In the genomic region with DNA sequence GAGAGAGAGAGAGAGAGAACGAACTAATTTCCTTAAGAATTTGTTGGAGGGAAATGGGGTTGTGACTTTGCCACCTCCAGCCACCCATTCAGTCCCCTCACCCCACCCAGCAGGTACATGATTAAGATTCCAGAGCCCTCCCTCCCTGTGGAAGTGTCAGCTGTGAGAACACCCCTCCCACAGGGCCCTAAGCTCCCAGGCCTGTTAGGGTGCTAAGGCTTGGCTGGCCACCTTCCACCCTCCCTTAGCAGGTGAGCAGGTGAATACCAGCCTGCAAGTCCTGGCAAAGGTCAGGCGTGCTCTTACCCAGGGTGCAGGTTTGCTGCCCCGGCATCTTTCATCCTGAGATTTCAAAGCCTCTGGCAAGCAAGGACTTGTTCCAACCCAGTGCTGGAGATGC, we compare ENCODE assay signal across 8 mouse cellular contexts. TPM values are rescaled to one million over a fixed set of nuclear protein-coding genes. Genes with fewer than 3 reads are reported as not detected.
A peak's percentile ranks its signal among the peaks of the same experiment; 100 is the strongest.
DNase-seq lines count a peak whose midpoint lies in the region; ATAC-seq and TF ChIP-seq lines count a peak whose summit lies in the region.

No protein-coding gene starts in this region.

- 62% methylated on average over 3 of the region's 3 CpGs for WGBS in heart, embryonic 12.5 days
- WGBS in forebrain, embryonic 14.5 days, result 63% methylated on average over 3 of the region's 3 CpGs
- WGBS in midbrain, embryonic 16.5 days, result 62% methylated on average over 3 of the region's 3 CpGs
- WGBS in thymus, adult 2 months, result 91% methylated on average over 3 of the region's 3 CpGs

- peak overlapping the region; percentile 90 for H3K9ac ChIP-seq in heart, embryonic 12.5 days
- H3K9ac ChIP-seq in forebrain, embryonic 14.5 days (ENCODE audit: low read length), result peak overlapping the region; percentile 10; the same call in 1 of the 2 replicates
- H3K9ac ChIP-seq in midbrain, embryonic 16.5 days (ENCODE audit: low read depth, low read length), result peak overlapping the region; percentile 99

- ATAC-seq in heart, embryonic 12.5 days (ENCODE audit: insufficient number of reproducible peaks, low FRiP score), result no peak
- ATAC-seq in forebrain, embryonic 14.5 days, result no peak
- ATAC-seq in midbrain, embryonic 16.5 days, result no peak

- peak overlapping the region; percentile 81 for H3K4me2 ChIP-seq in heart, embryonic 12.5 days
- H3K4me2 ChIP-seq in forebrain, embryonic 14.5 days (ENCODE audit: low read length), result peak overlapping the region; percentile 91
- peak overlapping the region; percentile 96 for H3K4me2 ChIP-seq in midbrain, embryonic 16.5 days (ENCODE audit: low read length)

- H3K36me3 ChIP-seq in heart, embryonic 12.5 days, result no peaks in the 10 kb centered on the region
- H3K36me3 ChIP-seq in forebrain, embryonic 14.5 days (ENCODE audit: control insufficient read depth, insufficient read depth, low read length), result no peaks in the 10 kb centered on the region
- no peaks in the 10 kb centered on the region for H3K36me3 ChIP-seq in midbrain, embryonic 16.5 days (ENCODE audit: control insufficient read depth, insufficient read depth, low read length)
- no peaks in the 10 kb centered on the region for H3K36me3 ChIP-seq in thymus, adult 2 months (ENCODE audit: control insufficient read depth, insufficient read depth, low read length)

- no peaks in the 10 kb centered on the region for H3K9me3 ChIP-seq in heart, embryonic 12.5 days (replicated peaks)
- no peaks in the 10 kb centered on the region for H3K9me3 ChIP-seq in forebrain, embryonic 14.5 days (replicated peaks; ENCODE audit: control insufficient read depth, low read length)
- H3K9me3 ChIP-seq in midbrain, embryonic 16.5 days (replicated peaks; ENCODE audit: control insufficient read depth, low read length, poor library complexity, severe bottlenecking), result no peaks in the 10 kb centered on the region

- peak overlapping the region; percentile 92; the same call in 1 of the 2 replicates for H3K27ac ChIP-seq in heart, embryonic 12.5 days (ENCODE audit: poor library complexity, severe bottlenecking)
- H3K27ac ChIP-seq in forebrain, embryonic 14.5 days (ENCODE audit: low read depth, low read length), result no peak overlapping the region
- no peak overlapping the region for H3K27ac ChIP-seq in midbrain, embryonic 16.5 days (ENCODE audit: low read length)
- H3K27ac ChIP-seq in thymus, adult 2 months (ENCODE audit: control insufficient read depth, insufficient read depth, low read length), result no peak overlapping the region

- no peaks in the 10 kb centered on the region for H3K27me3 ChIP-seq in heart, embryonic 12.5 days (replicated peaks)
- no peaks in the 10 kb centered on the region for H3K27me3 ChIP-seq in forebrain, embryonic 14.5 days (replicated peaks; ENCODE audit: control insufficient read depth, insufficient read depth, low read length)
- H3K27me3 ChIP-seq in midbrain, embryonic 16.5 days (ENCODE audit: control insufficient read depth, insufficient read depth, low read depth, low read length), result no peaks in the 10 kb centered on the region
- peaks cover 13% of the 10 kb centered on the region; the same call in 1 of the 2 replicates for H3K27me3 ChIP-seq in thymus, adult 2 months (ENCODE audit: control insufficient read depth, insufficient read depth, low read length)

- H3K4me1 ChIP-seq in heart, embryonic 12.5 days (replicated peaks), result peaks cover 80% of the 10 kb centered on the region
- H3K4me1 ChIP-seq in forebrain, embryonic 14.5 days (ENCODE audit: control insufficient read depth, insufficient read depth, low read length), result peaks cover 28% of the 10 kb centered on the region
- H3K4me1 ChIP-seq in midbrain, embryonic 16.5 days (ENCODE audit: control insufficient read depth, insufficient read depth, low read length), result peaks cover 67% of the 10 kb centered on the region
- H3K4me1 ChIP-seq in thymus, adult 2 months (replicated peaks; ENCODE audit: control insufficient read depth, insufficient read depth, low read length), result peaks cover 20% of the 10 kb centered on the region

- no peak for DNase-seq in heart, adult 8-10 months (ENCODE audit: low spot score)
- DNase-seq in forebrain, embryonic 14.5 days (ENCODE audit: low spot score), result no peak
- DNase-seq in kidney, postnatal 36 days, result peak; percentile 59 to 70
- no peak for DNase-seq in frontal cortex, postnatal 10 days (ENCODE audit: low spot score in 2 of 2)
- no peak for DNase-seq in T-cell, adult 2 months (ENCODE audit: low spot score)
- no peak for DNase-seq in thymus, adult 2 months

- TF ChIP-seq CTCF in thymus, adult 2 months (IDR thresholded peaks at IDR 0.05; ENCODE audit: borderline replicate concordance, control insufficient read depth, extremely low read depth, insufficient read depth, low read length, poor library complexity), result no peak

- TF ChIP-seq POLR2A in thymus, adult 2 months (IDR thresholded peaks at IDR 0.05; ENCODE audit: control insufficient read depth, extremely low read depth, insufficient read depth, low read length, poor library complexity), result no peak

- H3K4me3 ChIP-seq in heart, embryonic 12.5 days, result peak overlapping the region; percentile 76
- H3K4me3 ChIP-seq in forebrain, embryonic 14.5 days (ENCODE audit: low read depth, low read length), result 0 out of 2 replicates have a peak overlapping the region, but pooled peaks have one; percentile 76
- peak overlapping the region; percentile 89; the same call in 1 of the 2 replicates for H3K4me3 ChIP-seq in midbrain, embryonic 16.5 days (ENCODE audit: low read depth, low read length)
- no peak overlapping the region for H3K4me3 ChIP-seq in thymus, adult 2 months (ENCODE audit: control insufficient read depth, insufficient read depth, low read length)

RNA-seq across cellular contexts. Expression of gene Fam129b, which starts 2.5 kb away (rescaled TPM):
- polyA plus RNA-seq in heart, embryonic 12.5 days (2016; fragmentation: Nextera tagmentation; extraction: Ambion mirVana), result 62.0 and 64.4 TPM in 2 replicates
- 10 to 100 TPM; 19.1 to 26.8 (median 22.6) TPM for total RNA-seq in heart, adult 8-10 months (2022)
- 13.8 and 17.7 TPM in 2 replicates for polyA plus RNA-seq in forebrain, embryonic 14.5 days (2014; fragmentation: Nextera tagmentation; extraction: Ambion mirVana)
- polyA plus RNA-seq in midbrain, embryonic 16.5 days (2015; fragmentation: Nextera tagmentation; extraction: Ambion mirVana), result 25.3 and 27.4 TPM in 2 replicates
- polyA plus RNA-seq in thymus, adult 2 months (2012; rRNA removed), result 20.8 and 22.9 TPM in 2 replicates

RNA-seq across cellular contexts. Expression of gene Stxbp1, which starts 31.4 kb away (rescaled TPM):
- polyA plus RNA-seq in heart, embryonic 12.5 days (2016; fragmentation: Nextera tagmentation; extraction: Ambion mirVana), result 30.8 and 31.1 TPM in 2 replicates
- 10 to 100 TPM in 3 of 4 experiments, 1 to 10 TPM in 1; 8.5 to 10.8 (median 10.5) TPM for total RNA-seq in heart, adult 8-10 months (2022)
- 127 and 174 TPM in 2 replicates for polyA plus RNA-seq in forebrain, embryonic 14.5 days (2014; fragmentation: Nextera tagmentation; extraction: Ambion mirVana)
- 340 and 389 TPM in 2 replicates for polyA plus RNA-seq in midbrain, embryonic 16.5 days (2015; fragmentation: Nextera tagmentation; extraction: Ambion mirVana)
- 6.6 and 8.3 TPM in 2 replicates for polyA plus RNA-seq in thymus, adult 2 months (2012; rRNA removed)

Comparison
In these comparisons a context has a peak if more than half of its experiments do, and no peak if none do; other contexts are left out.
1. H3K9ac ChIP-seq: peak in every context shown above with its lines; median percentile 99 in midbrain, embryonic 16.5 days; 90 in heart, embryonic 12.5 days; 10 in forebrain, embryonic 14.5 days.
2. DNase-seq: peak in kidney, postnatal 36 days (2 of 2); none in heart, adult 8-10 months (single experiment), forebrain, embryonic 14.5 days (single experiment), frontal cortex, postnatal 10 days (0 of 2), T-cell, adult 2 months (single experiment) and thymus, adult 2 months (single experiment).
3. Peak in every context shown above with its lines, with median percentiles within 50 percentile points of each other: H3K4me2 ChIP-seq.